Comparison of ENCODE assay signal across 45 mouse cellular contexts in genomic region chr6:29425118-29425517, GRCm38 (mm10). TPM values are rescaled to one million over a fixed set of nuclear protein-coding genes. Genes with fewer than 3 reads are reported as not detected.
"Had no signal": no experiment of that assay in that cellular context is flagged by ENCODE, and none has a peak within 500 bp of the region (broad histone marks: within the 10 kb centered on the region; RNA-seq: fewer than 3 reads in every experiment).

No protein-coding gene starts in this region.

- H3K9me3 ChIP-seq: heart, embryonic 12.5 days; heart, embryonic 13.5 days; heart, embryonic 15.5 days; hindbrain, embryonic 10.5 days; hindbrain, embryonic 12.5 days; hindbrain, embryonic 13.5 days; hindbrain, embryonic 15.5 days; intestine, embryonic 15.5 days; kidney, embryonic 15.5 days had no signal

- H3K9ac ChIP-seq: heart, embryonic 12.5 days; heart, embryonic 13.5 days; heart, embryonic 15.5 days; hindbrain, embryonic 12.5 days; hindbrain, embryonic 13.5 days; hindbrain, embryonic 14.5 days; hindbrain, embryonic 15.5 days; intestine, embryonic 15.5 days; kidney, embryonic 15.5 days had no signal

- H3K4me1 ChIP-seq: hindbrain, embryonic 10.5 days; hindbrain, embryonic 12.5 days; hindbrain, embryonic 13.5 days; hindbrain, embryonic 15.5 days; intestine, embryonic 15.5 days; kidney, embryonic 15.5 days had no signal

- DNase-seq: heart, postnatal 10 days; heart, postnatal 14 days; heart, postnatal 36 days; heart, postnatal 4 days; kidney, adult 11 months; kidney, adult 18-20 months; kidney, adult 2 months; kidney, adult 8-10 months; kidney, adult 9 months; kidney, postnatal 10 days; kidney, postnatal 14 days; kidney, postnatal 25 days; kidney, postnatal 36 days; kidney, postnatal 4 days; layer of hippocampus, adult 9-11 months; layer of hippocampus, postnatal 36 days had no signal

- H3K36me3 ChIP-seq: heart, embryonic 13.5 days; heart, embryonic 15.5 days; hindbrain, embryonic 10.5 days; hindbrain, embryonic 12.5 days; intestine, embryonic 15.5 days; kidney, embryonic 15.5 days had no signal

- H3K4me2 ChIP-seq: heart, embryonic 11.5 days; heart, embryonic 12.5 days; heart, embryonic 13.5 days; heart, embryonic 15.5 days; hindbrain, embryonic 12.5 days; hindbrain, embryonic 13.5 days; hindbrain, embryonic 14.5 days; hindbrain, embryonic 15.5 days; intestine, embryonic 15.5 days; kidney, embryonic 15.5 days had no signal

- H3K27ac ChIP-seq: heart, embryonic 13.5 days; heart, embryonic 15.5 days; hindbrain, embryonic 10.5 days; hindbrain, embryonic 12.5 days; hindbrain, embryonic 13.5 days; hindbrain, embryonic 14.5 days; hindbrain, embryonic 15.5 days; hindbrain, postnatal 0 days; intestine, embryonic 15.5 days; kidney, embryonic 15.5 days; kidney, postnatal 0 days; layer of hippocampus, adult 2 months; left cerebral cortex, adult 2 months had no signal

- ATAC-seq: hindbrain, embryonic 16.5 days; hindbrain, postnatal 0 days; inflammation-experienced regulatory T-cells, adult 6 months; intestine, embryonic 15.5 days; intestine, embryonic 16.5 days; intestine, postnatal 0 days had no signal

- H3K27me3 ChIP-seq: heart, embryonic 12.5 days; heart, embryonic 13.5 days; heart, embryonic 15.5 days; hindbrain, embryonic 13.5 days; hindbrain, embryonic 15.5 days; intestine, embryonic 15.5 days; kidney, embryonic 15.5 days had no signal

- H3K4me3 ChIP-seq: heart, embryonic 12.5 days; heart, embryonic 13.5 days; heart, embryonic 15.5 days; hindbrain, embryonic 10.5 days; hindbrain, embryonic 12.5 days; hindbrain, embryonic 13.5 days; hindbrain, embryonic 15.5 days; intestine, embryonic 15.5 days; kidney, embryonic 15.5 days; layer of hippocampus, adult 2 months; left cerebral cortex, adult 2 months had no signal

RNA-seq across cellular contexts. Expression of gene Flnc, which starts 7.9 kb away (rescaled TPM):
- total RNA-seq: hematopoietic stem cell, adult 5-6 weeks had no signal
- polyA plus RNA-seq: inflammation-experienced regulatory T-cells, adult 6 months had no signal

RNA-seq across cellular contexts. Expression of gene Opn1sw, which starts 36.9 kb away (rescaled TPM):
- total RNA-seq: heart, postnatal 10 days; heart, postnatal 14 days; heart, postnatal 25 days; heart, postnatal 4 days; hematopoietic stem cell, adult 5-6 weeks; layer of hippocampus, adult 18-20 months; layer of hippocampus, adult 2 months; layer of hippocampus, postnatal 36 days had no signal
- polyA plus RNA-seq: kidney, adult 2 months had no signal

RNA-seq across cellular contexts. Expression of gene Atp6v1fnb, which starts 46.1 kb away (rescaled TPM):
- total RNA-seq: heart, postnatal 10 days; heart, postnatal 14 days; heart, postnatal 25 days; heart, postnatal 36 days; heart, postnatal 4 days; hindbrain, postnatal 0 days; layer of hippocampus, postnatal 10 days had no signal
- polyA plus RNA-seq: heart, embryonic 11.5 days; heart, embryonic 12.5 days; heart, embryonic 13.5 days; heart, embryonic 14.5 days; heart, embryonic 15.5 days; heart, embryonic 16.5 days; heart, postnatal 0 days; hindbrain, embryonic 10.5 days; hindbrain, embryonic 11.5 days; hindbrain, embryonic 12.5 days; hindbrain, embryonic 14.5 days; hindbrain, embryonic 16.5 days; hindbrain, postnatal 0 days; inflammation-experienced regulatory T-cells, adult 6 months; intestine, embryonic 16.5 days; intestine, postnatal 0 days; kidney, embryonic 14.5 days; kidney, embryonic 15.5 days; kidney, postnatal 0 days; large intestine, adult 2 months had no signal
